Mouse (Mus musculus): ENCODE results near the gene Usp21. TPM values are rescaled to one million over a fixed set of nuclear protein-coding genes. Genes with fewer than 3 reads are reported as not detected.

Gene Usp21
- polyA plus RNA-seq, 1 experiment from 2014 or later = 114 TPM

DNA sequence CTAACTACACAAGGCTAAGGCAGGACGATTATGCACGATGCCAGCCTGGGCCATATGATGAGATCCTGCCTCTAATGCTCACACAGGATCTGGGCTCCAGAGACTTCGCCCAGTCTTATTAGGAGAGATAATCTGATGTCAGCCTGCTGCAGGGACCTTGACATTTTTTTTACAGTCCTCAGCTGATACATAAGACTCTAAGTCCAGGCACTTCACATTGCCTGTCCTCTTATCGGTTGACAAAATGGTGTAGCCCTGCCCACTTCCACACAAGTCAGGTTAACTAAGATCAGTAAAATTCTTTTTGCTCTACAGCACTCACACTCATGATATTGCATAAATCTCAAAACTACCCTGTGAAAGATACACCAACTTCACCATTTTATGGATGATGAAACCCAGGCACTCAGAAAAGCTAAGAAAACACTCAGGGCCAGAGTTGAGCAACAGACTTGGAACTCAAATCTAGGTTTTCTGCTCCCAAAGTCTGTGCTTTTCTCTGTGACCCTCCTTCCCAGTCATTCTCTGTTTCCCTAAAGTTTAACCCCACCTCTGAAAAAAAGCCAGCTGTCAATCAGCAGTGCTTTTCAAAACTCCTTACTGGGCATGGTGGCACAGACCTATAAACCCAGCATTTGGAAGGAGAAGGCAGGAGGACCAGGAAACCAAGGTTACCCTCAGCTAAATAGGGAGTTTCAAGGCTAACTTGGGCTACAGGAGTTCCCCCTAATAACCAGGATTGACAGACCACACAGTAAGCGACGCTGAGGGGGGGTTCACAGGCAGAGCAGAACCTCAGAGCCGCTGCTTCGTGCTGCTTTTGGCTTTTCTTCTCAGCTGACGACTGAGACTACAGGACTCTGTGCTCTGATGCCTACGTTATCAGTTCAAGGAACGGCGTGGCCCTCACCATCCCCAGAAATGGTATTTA lies 54.7 kb downstream of the Usp21 start:
- Histone ChIP-seq H3K9ac (ENCODE audit: low read length) (no peak overlapping the region), H3K9me3 (ENCODE audit: control insufficient read depth, low read length) (no peaks in the 10 kb centered on the region), H3K4me1 (ENCODE audit: control insufficient read depth, insufficient read depth, low read length) (peaks cover 9% of the 10 kb centered on the region; the same call in 1 of the 2 replicates), H3K4me3 (ENCODE audit: low read depth, low read length) (no peak overlapping the region), H3K4me2 (ENCODE audit: low read depth, severe bottlenecking) (no peak overlapping the region), H3K36me3 (ENCODE audit: control insufficient read depth, insufficient read depth, low read length) (peaks cover 23% of the 10 kb centered on the region), H3K27me3 (ENCODE audit: control insufficient read depth, insufficient read depth, low read length) (no peaks in the 10 kb centered on the region), H3K27ac (replicated peaks; ENCODE audit: low read depth, low read length) (no peak overlapping the region)
- 89% methylated on average over 12 of the region's 12 CpGs for WGBS
- ATAC-seq (ENCODE audit: insufficient number of reproducible peaks, low FRiP score, low TSS enrichment, low read depth) (no peak), DNase-seq (ENCODE audit: low spot score) (no peak)

DNA sequence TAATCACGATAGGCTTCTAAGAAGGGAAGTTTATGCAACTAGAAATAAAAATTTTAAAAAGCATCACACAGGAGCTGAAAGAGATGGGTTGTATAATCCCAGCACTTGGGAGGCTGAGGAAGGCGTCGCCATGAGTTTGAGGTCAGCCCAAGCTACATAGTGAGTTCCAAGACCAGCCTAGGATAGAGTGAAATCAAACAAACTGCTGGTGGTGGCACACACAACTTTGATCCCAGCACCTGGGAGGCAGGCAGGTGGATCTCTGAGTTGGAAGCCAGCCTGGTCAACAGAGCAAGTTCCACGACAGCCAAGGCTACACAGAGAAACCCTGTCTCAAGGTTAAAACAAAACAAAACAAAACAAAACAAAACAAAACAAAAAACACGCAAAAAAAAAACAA lies 55.4 kb downstream of the Usp21 start:
- no peak for ATAC-seq (ENCODE audit: insufficient number of reproducible peaks, low FRiP score, low TSS enrichment, low read depth)
- H3K4me2 ChIP-seq (ENCODE audit: low read depth, severe bottlenecking) = no peak overlapping the region
- peaks cover 15% of the 10 kb centered on the region; the same call in 1 of the 2 replicates for H3K36me3 ChIP-seq (ENCODE audit: control insufficient read depth, insufficient read depth, low read length)
- no peaks in the 10 kb centered on the region for H3K9me3 ChIP-seq (ENCODE audit: control insufficient read depth, low read length)
- 92% methylated on average over 5 of the region's 5 CpGs for WGBS
- no peaks in the 10 kb centered on the region for H3K27me3 ChIP-seq (ENCODE audit: control insufficient read depth, insufficient read depth, low read length)
- H3K4me3 ChIP-seq (ENCODE audit: low read depth, low read length) = no peak overlapping the region
- DNase-seq (ENCODE audit: low spot score) = no peak
- no peak overlapping the region for H3K9ac ChIP-seq (ENCODE audit: low read length)
- peaks cover 9% of the 10 kb centered on the region; the same call in 1 of the 2 replicates for H3K4me1 ChIP-seq (ENCODE audit: control insufficient read depth, insufficient read depth, low read length)
- H3K27ac ChIP-seq (replicated peaks; ENCODE audit: low read depth, low read length) = no peak overlapping the region

Other genes starting within 250 kb of the Usp21 start
- 4.0 and 4.7 TPM in 2 replicates for gene Fcgr3, start 223.1 kb downstream of the Usp21 start, polyA plus RNA-seq (2014; fragmentation: Nextera tagmentation; extraction: Ambion mirVana)
- gene Cfap126, start 174.1 kb downstream of the Usp21 start, polyA plus RNA-seq (2014; fragmentation: Nextera tagmentation; extraction: Ambion mirVana) = 0.96 and 1.7 TPM in 2 replicates
- gene Sdhc, start 137.4 kb downstream of the Usp21 start, polyA plus RNA-seq (2014; fragmentation: Nextera tagmentation; extraction: Ambion mirVana) = 267 and 288 TPM in 2 replicates
- gene Mpz, start 137.3 kb downstream of the Usp21 start, polyA plus RNA-seq (2014; fragmentation: Nextera tagmentation; extraction: Ambion mirVana) = 0.61 and 0.68 TPM in 2 replicates
- gene Pcp4l1, start 91.7 kb downstream of the Usp21 start, polyA plus RNA-seq (2014; fragmentation: Nextera tagmentation; extraction: Ambion mirVana) = 2.7 and 4.3 TPM in 2 replicates
- 0.15 and 0.21 TPM in 2 replicates for gene Nr1i3, start 74.0 kb downstream of the Usp21 start, polyA plus RNA-seq (2014; fragmentation: Nextera tagmentation; extraction: Ambion mirVana)
- 25.4 and 26.4 TPM in 2 replicates for gene Tomm40l, start 65.5 kb downstream of the Usp21 start, polyA plus RNA-seq (2014; fragmentation: Nextera tagmentation; extraction: Ambion mirVana)
- 2.8 and 4.6 TPM in 2 replicates for gene Apoa2, start 62.9 kb downstream of the Usp21 start, polyA plus RNA-seq (2014; fragmentation: Nextera tagmentation; extraction: Ambion mirVana)
- 13.2 and 13.6 TPM in 2 replicates for gene Fcer1g, start 53.6 kb downstream of the Usp21 start, polyA plus RNA-seq (2014; fragmentation: Nextera tagmentation; extraction: Ambion mirVana)
- 5.5 and 5.6 TPM in 2 replicates for gene Adamts4, start 37.6 kb downstream of the Usp21 start, polyA plus RNA-seq (2014; fragmentation: Nextera tagmentation; extraction: Ambion mirVana)
- gene Ndufs2, start 36.6 kb downstream of the Usp21 start, polyA plus RNA-seq (2014; fragmentation: Nextera tagmentation; extraction: Ambion mirVana) = 260 and 264 TPM in 2 replicates
- gene B4galt3, start 17.7 kb downstream of the Usp21 start, polyA plus RNA-seq (2014; fragmentation: Nextera tagmentation; extraction: Ambion mirVana) = 68.9 and 78.2 TPM in 2 replicates
- gene Ppox, start 6.8 kb downstream of the Usp21 start, polyA plus RNA-seq (2014; fragmentation: Nextera tagmentation; extraction: Ambion mirVana) = 65.0 and 71.0 TPM in 2 replicates
- gene Ufc1, start 7.0 kb upstream of the Usp21 start, polyA plus RNA-seq (2014; fragmentation: Nextera tagmentation; extraction: Ambion mirVana) = 111 and 115 TPM in 2 replicates
- gene Dedd, start 41.2 kb upstream of the Usp21 start, polyA plus RNA-seq (2014; fragmentation: Nextera tagmentation; extraction: Ambion mirVana) = 51.7 and 55.7 TPM in 2 replicates
- gene Nit1, start 57.7 kb upstream of the Usp21 start, polyA plus RNA-seq (2014; fragmentation: Nextera tagmentation; extraction: Ambion mirVana) = 29.2 and 31.9 TPM in 2 replicates
- 61.8 and 68.3 TPM in 2 replicates for gene Pfdn2, start 57.7 kb upstream of the Usp21 start, polyA plus RNA-seq (2014; fragmentation: Nextera tagmentation; extraction: Ambion mirVana)
- gene Klhdc9, start 72.8 kb upstream of the Usp21 start, polyA plus RNA-seq (2014; fragmentation: Nextera tagmentation; extraction: Ambion mirVana) = 1.4 and 2.3 TPM in 2 replicates
- gene Nectin4, start 82.1 kb upstream of the Usp21 start, polyA plus RNA-seq (2014; fragmentation: Nextera tagmentation; extraction: Ambion mirVana) = 2.9 and 3.1 TPM in 2 replicates
- gene Arhgap30, start 101.0 kb upstream of the Usp21 start, polyA plus RNA-seq (2014; fragmentation: Nextera tagmentation; extraction: Ambion mirVana) = 0.55 and 0.70 TPM in 2 replicates
- 114 and 124 TPM in 2 replicates for gene Usf1, start 123.3 kb upstream of the Usp21 start, polyA plus RNA-seq (2014; fragmentation: Nextera tagmentation; extraction: Ambion mirVana)
- gene Tstd1, start 130.9 kb upstream of the Usp21 start, polyA plus RNA-seq (2014; fragmentation: Nextera tagmentation; extraction: Ambion mirVana) = 3.2 and 3.3 TPM in 2 replicates
- gene F11r, start 149.5 kb upstream of the Usp21 start, polyA plus RNA-seq (2014; fragmentation: Nextera tagmentation; extraction: Ambion mirVana) = 26.7 and 28.4 TPM in 2 replicates
- 7.1 and 10.3 TPM in 2 replicates for gene Alyref2, start 215.5 kb upstream of the Usp21 start, polyA plus RNA-seq (2014; fragmentation: Nextera tagmentation; extraction: Ambion mirVana)
- gene Itln1, start 247.3 kb upstream of the Usp21 start, polyA plus RNA-seq (2014; fragmentation: Nextera tagmentation; extraction: Ambion mirVana) = not detected in 2 replicates

All from limb, embryonic 11.5 days (tissue).